Mouse (Mus musculus): ENCODE measurements around the gene Fitm2. TPM values are rescaled to one million over a fixed set of nuclear protein-coding genes. Genes with fewer than 3 reads are reported as not detected.

Gene Fitm2
- polyA plus RNA-seq, 1 experiment from 2014 or later: 15.0 TPM

DNA sequence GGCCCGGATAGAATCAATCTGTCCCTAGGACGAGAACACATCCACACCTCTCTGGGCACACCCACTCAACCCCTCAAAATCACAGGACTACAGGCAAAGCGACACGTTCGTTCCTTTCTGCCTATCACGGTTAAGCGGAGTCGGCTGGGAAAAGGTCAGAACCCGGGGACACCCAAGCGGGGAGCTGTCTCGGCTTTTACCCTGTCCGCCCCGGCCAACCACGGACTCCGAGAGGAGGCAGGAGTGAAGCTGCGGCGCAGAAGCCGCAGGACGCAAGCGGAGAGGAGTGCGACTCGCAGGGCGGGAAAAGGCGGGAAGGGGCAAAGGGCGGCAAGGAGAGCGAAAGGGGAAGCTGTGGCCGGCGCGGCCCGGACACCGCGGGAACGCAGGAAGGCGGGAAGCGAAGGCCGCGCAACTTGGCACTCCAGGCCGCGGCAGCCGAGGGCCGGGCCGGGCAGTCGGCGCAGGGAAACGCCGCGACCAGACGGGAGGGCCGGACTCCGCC, 53.5 kb downstream of the Fitm2 start:
- Histone ChIP-seq H3K4me2 (peak overlapping the region; percentile 97), H3K36me3 (peaks cover 15% of the 10 kb centered on the region), H3K4me3 (peak overlapping the region; percentile 86), H3K9me3 (no peaks in the 10 kb centered on the region), H3K27ac (replicated peaks) (peak overlapping the region; percentile 74), H3K27me3 (no peaks in the 10 kb centered on the region), H3K4me1 (replicated peaks) (peaks cover 35% of the 10 kb centered on the region), H3K9ac (peak overlapping the region; percentile 89)
- WGBS: under 1% methylated on average over 36 of the region's 50 CpGs
- peak; percentile 17; the same call in 1 of the 2 replicates for ATAC-seq (ENCODE audit: low read depth)

DNA sequence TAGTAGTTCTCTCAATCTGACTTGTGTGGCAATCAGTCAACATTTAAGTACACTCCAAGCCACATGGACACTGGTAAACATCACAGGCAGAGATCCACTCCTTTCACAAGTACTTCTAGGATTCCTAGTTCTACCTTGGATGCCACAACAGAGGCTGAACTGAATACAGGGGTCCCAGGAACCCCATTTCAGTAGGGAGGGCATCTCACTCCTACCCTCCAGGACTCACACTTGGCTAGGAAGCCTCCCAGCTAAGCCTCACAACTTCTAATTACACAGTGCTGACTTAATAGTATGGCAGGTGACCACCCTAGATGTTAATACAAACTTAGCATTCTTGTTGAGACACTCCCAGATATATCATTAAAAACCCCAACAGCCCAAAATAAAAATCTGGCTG, 54.6 kb downstream of the Fitm2 start:
- peaks cover 35% of the 10 kb centered on the region for H3K4me1 ChIP-seq (replicated peaks)
- H3K9ac ChIP-seq: peak overlapping the region; percentile 89; the same call in 1 of the 2 replicates
- peaks cover 10% of the 10 kb centered on the region for H3K36me3 ChIP-seq
- ATAC-seq (ENCODE audit: low read depth): no peak
- H3K27ac ChIP-seq (replicated peaks): no peak overlapping the region
- H3K4me3 ChIP-seq: peak overlapping the region; percentile 86
- H3K4me2 ChIP-seq: peak overlapping the region; percentile 97
- H3K27me3 ChIP-seq: no peaks in the 10 kb centered on the region
- H3K9me3 ChIP-seq: no peaks in the 10 kb centered on the region

- Histone ChIP-seq H3K4me3 (no peak overlapping the region), H3K27me3 (no peaks in the 10 kb centered on the region), H3K36me3 (peaks cover 15% of the 10 kb centered on the region), H3K9me3 (no peaks in the 10 kb centered on the region), H3K4me1 (replicated peaks) (peaks cover 35% of the 10 kb centered on the region), H3K4me2 (no peak overlapping the region), H3K27ac (replicated peaks) (no peak overlapping the region), H3K9ac (no peak overlapping the region)
- ATAC-seq (ENCODE audit: low read depth): no peak
- 94% methylated on average over 6 of the region's 6 CpGs for WGBS
These were observed 55.4 kb downstream of the Fitm2 start for GRCm38 (mm10) chr2:163417026-163417425.

Other genes starting within 250 kb of the Fitm2 start
- gene Jph2, start 74.6 kb downstream of the Fitm2 start, polyA plus RNA-seq (2015; fragmentation: Nextera tagmentation; extraction: Ambion mirVana): 0.57 and 0.84 TPM in 2 replicates
- 74.5 and 83.4 TPM in 2 replicates for gene Oser1, start 47.9 kb downstream of the Fitm2 start, polyA plus RNA-seq (2015; fragmentation: Nextera tagmentation; extraction: Ambion mirVana)
- 115 and 117 TPM in 2 replicates for gene Gdap1l1, start 34.2 kb downstream of the Fitm2 start, polyA plus RNA-seq (2015; fragmentation: Nextera tagmentation; extraction: Ambion mirVana)
- gene R3hdml, start 19.7 kb upstream of the Fitm2 start, polyA plus RNA-seq (2015; fragmentation: Nextera tagmentation; extraction: Ambion mirVana): not detected in 2 replicates
- not detected in 2 replicates for gene Hnf4a, start 34.2 kb upstream of the Fitm2 start, polyA plus RNA-seq (2015; fragmentation: Nextera tagmentation; extraction: Ambion mirVana)
- 39.2 and 42.2 TPM in 2 replicates for gene Ttpal, start 129.7 kb upstream of the Fitm2 start, polyA plus RNA-seq (2015; fragmentation: Nextera tagmentation; extraction: Ambion mirVana)
- gene Serinc3, start 172.5 kb upstream of the Fitm2 start, polyA plus RNA-seq (2015; fragmentation: Nextera tagmentation; extraction: Ambion mirVana): 36.8 and 39.1 TPM in 2 replicates
- 116 and 123 TPM in 2 replicates for gene Pkig, start 185.8 kb upstream of the Fitm2 start, polyA plus RNA-seq (2015; fragmentation: Nextera tagmentation; extraction: Ambion mirVana)

All from neural tube, embryonic 13.5 days (tissue).